Mouse (Mus musculus): ENCODE measurements at regions not wholly inside any gene's neighbourhood (a gene's known extent, or its start where the extent isn't known, plus 50 kb on each side); places are given as distances from the start of the nearest gene placed in this dataset.

DNA sequence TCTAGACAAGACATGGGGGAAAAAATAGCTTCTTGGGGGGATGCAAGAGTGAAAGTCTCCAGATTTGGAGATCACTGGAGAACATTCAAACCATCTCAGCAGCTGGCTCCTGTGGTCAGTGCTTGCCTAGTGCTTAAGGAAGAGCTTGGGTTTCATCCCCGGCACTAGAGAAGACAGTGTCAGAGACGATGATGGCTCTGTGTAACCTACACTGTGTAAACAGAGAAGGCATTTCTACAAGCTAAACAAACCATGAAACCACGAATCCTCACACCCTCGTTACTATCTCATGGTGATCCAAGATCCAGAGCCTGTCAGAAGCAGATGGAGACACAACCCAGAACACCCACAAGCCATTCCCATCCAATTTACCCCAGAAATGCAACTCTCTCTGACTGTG is 100.5 kb downstream of the Zfp281 start:
- DNase-seq (ENCODE audit: low spot score) (no peak), ATAC-seq (ENCODE audit: low FRiP score) (no peak)
- Histone ChIP-seq H3K4me1 (ENCODE audit: insufficient read depth, low read length) (no peaks in the 10 kb centered on the region), H3K4me3 (ENCODE audit: low read depth, low read length) (no peak overlapping the region), H3K36me3 (ENCODE audit: insufficient read depth, low read length) (no peaks in the 10 kb centered on the region), H3K27me3 (ENCODE audit: insufficient read depth, low read length) (no peaks in the 10 kb centered on the region), H3K9me3 (ENCODE audit: low read length) (no peaks in the 10 kb centered on the region), H3K27ac (ENCODE audit: low read depth, low read length) (no peak overlapping the region), H3K9ac (replicated peaks; ENCODE audit: low read length, poor library complexity, severe bottlenecking) (no peak overlapping the region), H3K4me2 (ENCODE audit: low read depth, low read length, poor library complexity, severe bottlenecking) (no peak overlapping the region)
- 80% methylated on average over 4 of the region's 4 CpGs for WGBS
- TF ChIP-seq CTCF (IDR thresholded peaks at IDR 0.05), result no peak

DNA sequence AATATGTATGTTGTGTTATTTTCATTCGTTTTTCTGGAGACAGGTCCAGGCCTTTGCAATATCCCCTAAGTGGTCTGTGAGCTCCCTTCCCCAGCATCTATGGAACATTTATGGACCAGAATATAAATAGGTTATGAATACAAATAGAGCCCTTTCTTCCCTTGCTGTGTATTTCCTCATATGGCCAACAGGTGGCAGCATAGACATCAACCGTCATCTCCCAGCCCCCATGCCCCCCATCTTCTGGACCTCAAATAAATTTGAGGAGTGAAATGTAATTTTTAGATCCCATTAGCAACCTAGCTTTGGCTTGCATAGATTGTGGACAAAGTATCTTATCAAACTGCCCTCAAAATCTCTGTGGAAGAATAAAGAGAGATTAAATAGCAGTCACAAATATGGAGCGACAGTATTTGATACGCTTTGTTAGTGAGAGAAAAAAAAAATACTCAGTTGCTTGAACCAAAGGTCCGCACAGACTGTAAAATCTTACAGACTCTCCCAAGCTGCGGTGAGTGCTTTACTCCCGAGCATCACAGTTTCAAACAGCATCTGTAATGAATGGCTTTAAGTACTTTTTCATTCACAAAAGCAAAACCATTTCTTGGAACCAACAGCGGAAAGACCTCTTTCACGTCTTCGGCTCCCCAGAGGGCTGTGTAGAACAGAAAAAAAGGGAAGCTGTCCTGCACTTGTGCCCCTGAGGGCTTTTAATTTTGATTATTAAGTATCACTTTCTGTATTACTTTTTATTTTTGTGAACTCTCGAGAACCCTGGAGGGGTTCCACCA is 101.6 kb downstream of the Zfp281 start:
- 33% methylated on average over 11 of the region's 11 CpGs for WGBS
- H3K9ac ChIP-seq (replicated peaks; ENCODE audit: low read length, poor library complexity, severe bottlenecking), result no peak overlapping the region
- peak; percentile 76 for TF ChIP-seq CTCF (IDR thresholded peaks at IDR 0.05)
- no peaks in the 10 kb centered on the region for H3K4me1 ChIP-seq (ENCODE audit: insufficient read depth, low read length)
- no peak overlapping the region for H3K4me3 ChIP-seq (ENCODE audit: low read depth, low read length)
- no peaks in the 10 kb centered on the region for H3K9me3 ChIP-seq (ENCODE audit: low read length)
- H3K4me2 ChIP-seq (ENCODE audit: low read depth, low read length, poor library complexity, severe bottlenecking), result no peak overlapping the region
- H3K27me3 ChIP-seq (ENCODE audit: insufficient read depth, low read length), result no peaks in the 10 kb centered on the region
- no peaks in the 10 kb centered on the region for H3K36me3 ChIP-seq (ENCODE audit: insufficient read depth, low read length)
- H3K27ac ChIP-seq (ENCODE audit: low read depth, low read length), result no peak overlapping the region
- ATAC-seq (ENCODE audit: low FRiP score) (no peak), DNase-seq (ENCODE audit: low spot score) (no peak)

DNA sequence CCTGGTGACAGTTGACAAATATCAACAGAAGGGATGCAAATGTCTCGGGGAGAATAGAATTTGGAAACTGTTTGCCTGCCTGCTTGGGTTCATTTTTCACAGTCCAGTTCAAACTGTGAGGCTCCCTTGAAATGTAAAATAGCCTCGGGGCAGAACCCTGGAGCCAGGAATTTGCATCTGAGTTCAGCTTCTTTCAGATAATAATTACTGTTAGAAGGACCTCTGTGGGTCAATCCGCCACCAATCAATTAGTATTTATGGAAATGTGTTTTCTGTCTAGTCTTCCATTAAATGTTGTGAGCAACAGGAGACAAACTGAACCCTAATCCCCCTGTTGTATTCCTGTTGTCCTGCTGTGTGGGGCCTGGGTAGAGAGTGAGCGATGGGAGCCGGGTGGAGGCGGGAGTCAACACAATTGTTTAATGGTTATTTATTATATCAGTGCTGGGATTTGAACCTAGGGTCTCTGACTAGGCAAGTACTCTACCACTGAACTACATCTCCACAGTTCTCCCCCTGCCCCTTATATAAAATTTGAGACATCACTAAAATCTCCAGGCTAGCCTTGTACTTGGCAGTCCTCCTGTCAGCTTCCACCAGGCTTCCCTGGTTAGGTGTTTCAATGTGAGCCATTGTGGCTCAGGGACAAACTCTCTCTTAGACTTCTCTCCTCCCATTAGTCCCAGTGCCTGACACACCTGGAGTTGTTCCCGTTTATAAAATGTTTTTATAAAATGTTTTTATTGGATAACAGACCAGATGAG is 103.3 kb downstream of the Zfp281 start:
- Histone ChIP-seq H3K9ac (replicated peaks; ENCODE audit: low read length, poor library complexity, severe bottlenecking) (no peak overlapping the region), H3K4me2 (ENCODE audit: low read depth, low read length, poor library complexity, severe bottlenecking) (no peak overlapping the region), H3K27me3 (ENCODE audit: insufficient read depth, low read length) (no peaks in the 10 kb centered on the region), H3K4me1 (ENCODE audit: insufficient read depth, low read length) (no peaks in the 10 kb centered on the region), H3K36me3 (ENCODE audit: insufficient read depth, low read length) (no peaks in the 10 kb centered on the region), H3K4me3 (ENCODE audit: low read depth, low read length) (no peak overlapping the region), H3K9me3 (ENCODE audit: low read length) (no peaks in the 10 kb centered on the region), H3K27ac (ENCODE audit: low read depth, low read length) (no peak overlapping the region)
- 30% methylated on average over 7 of the region's 7 CpGs for WGBS
- ATAC-seq (ENCODE audit: low FRiP score), result no peak
- TF ChIP-seq CTCF (IDR thresholded peaks at IDR 0.05), result no peak
- no peak for DNase-seq (ENCODE audit: low spot score)

DNA sequence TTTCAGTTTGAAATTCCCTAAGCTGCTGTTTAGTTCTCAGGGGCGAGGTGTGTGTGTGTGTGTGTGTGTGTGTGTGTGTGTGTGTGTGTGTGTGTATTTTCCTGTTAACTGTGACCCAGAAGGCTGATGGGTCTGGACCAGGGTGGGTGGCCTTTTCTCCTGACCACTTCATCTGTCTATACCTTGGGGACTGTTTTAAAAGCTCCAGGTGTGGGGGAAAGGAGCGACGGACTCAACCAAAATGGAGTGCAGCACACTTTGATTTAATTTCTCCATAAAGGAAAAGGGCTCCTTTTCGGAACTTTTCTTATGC is 103.9 kb downstream of the Zfp281 start:
- no peak overlapping the region for H3K9ac ChIP-seq (replicated peaks; ENCODE audit: low read length, poor library complexity, severe bottlenecking)
- H3K27me3 ChIP-seq (ENCODE audit: insufficient read depth, low read length), result no peaks in the 10 kb centered on the region
- TF ChIP-seq CTCF (IDR thresholded peaks at IDR 0.05), result no peak
- H3K4me2 ChIP-seq (ENCODE audit: low read depth, low read length, poor library complexity, severe bottlenecking), result no peak overlapping the region
- no peaks in the 10 kb centered on the region for H3K9me3 ChIP-seq (ENCODE audit: low read length)
- no peak overlapping the region for H3K4me3 ChIP-seq (ENCODE audit: low read depth, low read length)
- DNase-seq (ENCODE audit: low spot score) (no peak), ATAC-seq (ENCODE audit: low FRiP score) (no peak)
- no peak overlapping the region for H3K27ac ChIP-seq (ENCODE audit: low read depth, low read length)
- H3K4me1 ChIP-seq (ENCODE audit: insufficient read depth, low read length), result no peaks in the 10 kb centered on the region
- H3K36me3 ChIP-seq (ENCODE audit: insufficient read depth, low read length), result no peaks in the 10 kb centered on the region
- 83% methylated on average over 4 of the region's 4 CpGs for WGBS

DNA sequence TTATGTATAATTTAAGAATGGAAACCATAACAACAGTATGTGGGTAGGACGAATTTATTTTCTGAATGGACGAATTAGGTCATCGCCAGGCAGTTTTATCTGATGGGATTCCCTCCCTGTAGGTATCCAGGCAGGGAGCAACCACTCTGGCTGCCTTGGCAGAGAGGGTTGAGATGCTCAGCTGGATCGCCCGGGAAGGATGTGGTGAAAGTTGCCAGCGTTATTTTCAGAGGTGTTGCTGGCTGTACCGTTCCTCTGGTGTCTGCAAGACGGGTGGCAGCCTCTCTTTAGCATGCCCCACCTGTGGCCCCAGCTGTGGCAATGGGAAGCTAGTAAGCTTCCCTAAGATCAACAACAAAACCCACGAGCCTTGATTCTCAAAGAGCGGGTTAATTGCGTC is 105.9 kb downstream of the Zfp281 start:
- WGBS, result 44% methylated on average over 11 of the region's 11 CpGs
- ATAC-seq (ENCODE audit: low FRiP score), result no peak; the same call in 1 of the 2 replicates

DNA sequence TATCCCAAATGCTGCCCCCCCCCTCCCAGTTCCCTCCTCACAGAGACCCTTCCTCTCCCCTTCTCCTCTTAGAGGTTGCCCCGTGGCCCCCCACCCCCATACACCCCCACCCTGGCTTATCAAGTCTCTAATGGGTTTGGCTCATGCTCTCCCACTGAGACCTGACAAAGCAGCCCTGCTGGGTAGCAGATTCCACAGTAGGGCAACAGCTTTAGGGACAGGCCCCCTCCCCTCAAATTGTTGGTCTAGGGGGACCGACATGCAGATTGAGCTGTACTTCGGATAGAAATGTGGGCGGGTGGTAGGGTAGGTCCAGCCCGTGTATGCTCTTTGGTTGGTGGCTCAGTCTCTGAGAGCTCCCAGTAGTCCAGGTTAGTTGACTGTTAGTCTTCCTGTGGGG is 113.3 kb downstream of the Zfp281 start:
- Histone ChIP-seq H3K4me1 (ENCODE audit: insufficient read depth, low read length) (no peaks in the 10 kb centered on the region), H3K4me3 (ENCODE audit: low read depth, low read length) (no peak overlapping the region), H3K9ac (replicated peaks; ENCODE audit: low read length, poor library complexity, severe bottlenecking) (no peak overlapping the region), H3K9me3 (ENCODE audit: low read length) (no peaks in the 10 kb centered on the region), H3K4me2 (ENCODE audit: low read depth, low read length, poor library complexity, severe bottlenecking) (no peak overlapping the region), H3K27me3 (ENCODE audit: insufficient read depth, low read length) (no peaks in the 10 kb centered on the region), H3K36me3 (ENCODE audit: insufficient read depth, low read length) (no peaks in the 10 kb centered on the region), H3K27ac (ENCODE audit: low read depth, low read length) (no peak overlapping the region)
- no peak for DNase-seq (ENCODE audit: low spot score)
- TF ChIP-seq CTCF (IDR thresholded peaks at IDR 0.05), result no peak
- no peak for ATAC-seq (ENCODE audit: low FRiP score)
- 16% methylated on average over 5 of the region's 5 CpGs for WGBS

More for the DNA sequence above, 105.9 kb downstream of the Zfp281 start:
- Histone ChIP-seq H3K4me2 (ENCODE audit: low read depth, low read length, poor library complexity, severe bottlenecking) (no peak overlapping the region), H3K27me3 (ENCODE audit: insufficient read depth, low read length) (no peaks in the 10 kb centered on the region), H3K27ac (ENCODE audit: low read depth, low read length) (no peak overlapping the region), H3K4me3 (ENCODE audit: low read depth, low read length) (no peak overlapping the region), H3K9me3 (ENCODE audit: low read length) (no peaks in the 10 kb centered on the region), H3K36me3 (ENCODE audit: insufficient read depth, low read length) (no peaks in the 10 kb centered on the region), H3K4me1 (ENCODE audit: insufficient read depth, low read length) (no peaks in the 10 kb centered on the region), H3K9ac (replicated peaks; ENCODE audit: low read length, poor library complexity, severe bottlenecking) (no peak overlapping the region)
- no peak for TF ChIP-seq CTCF (IDR thresholded peaks at IDR 0.05)
- DNase-seq (ENCODE audit: low spot score), result peak; percentile 23

All from midbrain, postnatal 0 days (tissue).